Mouse (Mus musculus) liver, embryonic 14.5 days (tissue): ENCODE data around the gene Ralgps2.

Source experiments
- CTCF ChIP-seq: IDR thresholded peaks from 2 replicates; pipeline ENCODE4 v1.5.1; 2016; ENCODE audit warnings: antibody characterized with exemption, low read depth, control low read depth
- EP300 ChIP-seq: IDR thresholded peaks from 2 replicates; pipeline ENCODE4 v1.6.1; 2016; ENCODE audit warnings: antibody characterized with exemption, low read depth

DNA sequence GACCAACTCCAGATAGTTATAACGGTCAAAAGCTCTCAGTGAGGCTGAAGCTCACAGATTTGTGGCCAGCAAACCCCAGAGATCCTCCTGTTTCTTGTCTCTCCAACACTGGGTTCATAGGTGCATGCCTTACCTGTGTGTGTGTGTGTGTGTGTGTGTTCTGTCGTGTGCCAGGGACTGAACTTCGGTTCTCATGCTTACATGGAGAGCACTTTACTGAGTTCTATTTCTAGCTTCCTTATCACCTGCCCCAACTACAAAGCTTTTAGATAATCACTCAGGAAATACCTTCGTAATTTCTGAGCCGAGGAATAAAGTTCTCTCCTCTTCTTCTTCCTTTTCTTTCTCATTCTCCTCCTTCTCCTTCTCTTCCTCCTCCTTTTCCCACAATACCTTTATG, 19.6 kb upstream of the Ralgps2 start:
- TF ChIP-seq CTCF (no peak), EP300 (no peak)
